Mouse (Mus musculus) cerebellum, adult 2 months (tissue): ENCODE measurements around the gene Lyg1. TPM values are rescaled to one million over a fixed set of nuclear protein-coding genes. Genes with fewer than 3 reads are reported as not detected.
A peak's percentile ranks its signal among the peaks of the same experiment; 100 is the strongest.

Experiments used
- DNase-seq, 2 experiments: peaks; one replicate each; pipeline ENCODE4 v3.0.0; 2021
- H3K27ac ChIP-seq: fragments of 200-500 bp; 2 replicates; pipeline ENCODE4 v1.5.1; 2012; ENCODE audit warnings: low read length, control low read depth, inconsistent platforms; ENCODE audit not compliant: insufficient read depth
- H3K27me3 ChIP-seq: fragments of 200-500 bp; 2 replicates; pipeline ENCODE4 v1.6.1; 2012; ENCODE audit warnings: inconsistent platforms, mild to moderate bottlenecking, low read length, moderate library complexity; ENCODE audit not compliant: control insufficient read depth, insufficient read depth
- H3K4me1 ChIP-seq: fragments of 200-500 bp; 2 replicates; pipeline ENCODE4 v1.6.1; 2011; ENCODE audit warnings: low read length; ENCODE audit not compliant: control insufficient read depth, insufficient read depth
- H3K4me3 ChIP-seq: fragments of 200-500 bp; replicated peaks from 2 replicates; pipeline ENCODE3; 2011; ENCODE audit warnings: mild to moderate bottlenecking, low read depth, low read length, control low read depth; ENCODE audit not compliant: insufficient read depth
- CTCF ChIP-seq: fragments of 200-500 bp; IDR thresholded peaks from 2 replicates; pipeline ENCODE4 v1.5.1; 2011; ENCODE audit warnings: low read depth, mild to moderate bottlenecking, control low read depth, low read length, moderate library complexity, borderline replicate concordance; ENCODE audit not compliant: insufficient read depth
- POLR2A ChIP-seq: fragments of 200-500 bp; IDR thresholded peaks from 2 replicates; pipeline ENCODE4 v1.6.1; 2011; ENCODE audit warnings: low read length, control low read depth, borderline replicate concordance; ENCODE audit not compliant: insufficient read depth
- WGBS: fragments of 180-500 bp; shearing (Covaris S2); methylation state at CpG from one replicate; pipeline ENCODE4 v1.1.7; 2018; 5-methylcytosine and 5-hydroxymethylcytosine counted together
- polyA plus RNA-seq: library from polyadenylated mRNA; depleted of rRNA; stranded (reverse); fragments of >200 nt; gene quantifications from 2 replicates; pipeline ENCODE4 v1.2.3, GENCODE M21; 2012; rRNA removed

Gene Lyg1
- not detected in 2 replicates for polyA plus RNA-seq

GRCm38 (mm10) chr1:37957659-37958058 is at the start of gene Lyg1:
Gene Lyg1, minus strand, starts transcription at chr1:37957759.
- no peak within 1 kb of the TSS for H3K27ac ChIP-seq
- no peak for TF ChIP-seq CTCF
- 81% methylated on average over 5 of the region's 5 CpGs for WGBS

GRCm38 (mm10) chr1:38006741-38007140 is 49.2 kb upstream of the Lyg1 start:
- Histone ChIP-seq H3K4me1 (peaks cover 2% of the 10 kb centered on the region), H3K27me3 (no peaks in the 10 kb centered on the region), H3K27ac (no peak overlapping the region), H3K4me3 (no peak overlapping the region)
- WGBS: 50% methylated on average over 3 of the region's 3 CpGs
- TF ChIP-seq POLR2A (no peak), CTCF (no peak)
- no peak for DNase-seq

More at GRCm38 (mm10) chr1:37957659-37958058, at the start of gene Lyg1:
- no peak for DNase-seq
- Histone ChIP-seq H3K4me1 (no peaks in the 10 kb centered on the region), H3K27me3 (no peaks in the 10 kb centered on the region), H3K4me3 (no peak within 1 kb of the TSS)

- no peaks in the 10 kb centered on the region for H3K27me3 ChIP-seq
- no peaks in the 10 kb centered on the region for H3K4me1 ChIP-seq
- no peak overlapping the region for H3K4me3 ChIP-seq
- H3K27ac ChIP-seq: no peak overlapping the region
- 59% methylated on average over 3 of the region's 3 CpGs for WGBS
- no peak for TF ChIP-seq CTCF
- no peak for TF ChIP-seq POLR2A
- DNase-seq: no peak
These were observed 45.5 kb upstream of the Lyg1 start for GRCm38 (mm10) chr1:38003046-38003445.

GRCm38 (mm10) chr1:38001956-38002355 is 44.4 kb upstream of the Lyg1 start:
- TF ChIP-seq POLR2A: no peak
- no peak for TF ChIP-seq CTCF
- no peak for DNase-seq
- H3K4me3 ChIP-seq: no peak overlapping the region
- no peaks in the 10 kb centered on the region for H3K4me1 ChIP-seq
- H3K27me3 ChIP-seq: no peaks in the 10 kb centered on the region
- no peak overlapping the region for H3K27ac ChIP-seq
- WGBS: 91% methylated on average over 9 of the region's 9 CpGs

- no peak overlapping the region for H3K4me3 ChIP-seq
- H3K27me3 ChIP-seq: no peaks in the 10 kb centered on the region
- no peak overlapping the region for H3K27ac ChIP-seq
- WGBS: 88% methylated on average over 8 of the region's 8 CpGs
- no peaks in the 10 kb centered on the region for H3K4me1 ChIP-seq
- no peak for DNase-seq
- no peak for TF ChIP-seq CTCF
- TF ChIP-seq POLR2A: no peak
These were observed 43.3 kb upstream of the Lyg1 start for GRCm38 (mm10) chr1:38000844-38001243.

- WGBS: 64% methylated on average over 3 of the region's 3 CpGs
- no peak overlapping the region for H3K4me3 ChIP-seq
- TF ChIP-seq POLR2A (no peak), CTCF (no peak)
- no peak overlapping the region for H3K27ac ChIP-seq
- no peaks in the 10 kb centered on the region for H3K27me3 ChIP-seq
- DNase-seq: no peak
- no peaks in the 10 kb centered on the region for H3K4me1 ChIP-seq
These were observed 42.0 kb upstream of the Lyg1 start for GRCm38 (mm10) chr1:37999552-37999951.

DNA sequence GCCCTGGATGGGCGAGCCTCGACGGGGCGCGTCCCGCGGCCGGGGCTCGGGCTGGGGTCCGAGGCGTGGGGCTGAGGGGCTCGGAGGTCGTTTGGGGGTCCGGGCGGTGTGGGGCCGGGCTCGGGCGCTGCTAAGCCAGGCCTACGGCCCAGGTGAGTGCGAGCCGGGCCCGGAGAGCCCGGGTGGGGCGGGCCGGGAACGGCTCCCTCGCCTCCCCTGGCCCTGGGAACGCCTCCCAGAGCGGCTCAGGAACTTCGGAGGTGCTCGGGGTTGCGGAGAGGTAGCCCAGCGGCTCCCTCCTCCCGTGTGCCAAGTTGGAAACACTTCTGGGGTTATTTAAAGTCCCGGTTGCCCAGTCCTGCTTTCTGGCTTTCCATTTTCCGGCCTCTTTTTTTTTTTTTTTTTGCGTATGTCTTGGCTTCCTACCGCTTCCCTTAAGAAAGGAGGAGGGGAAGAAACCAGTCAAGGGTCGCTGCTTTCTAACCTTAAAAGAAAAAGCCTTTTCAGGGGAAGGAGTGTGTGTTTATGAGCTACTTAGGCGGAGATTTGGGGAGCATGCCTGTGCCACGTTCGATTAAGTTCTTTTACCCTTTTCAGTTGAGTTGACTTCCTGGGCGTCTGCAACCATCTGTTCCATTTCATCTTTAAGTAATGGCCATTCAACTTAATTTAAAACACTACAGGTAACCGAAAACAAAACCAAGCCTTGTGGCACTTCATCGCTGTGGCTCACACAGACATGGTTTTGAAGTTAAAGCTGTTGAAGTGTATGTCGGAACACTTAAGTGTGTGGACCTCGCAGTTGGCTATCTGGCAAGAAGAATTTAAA is 41.0 kb upstream of the Lyg1 start:
- peak overlapping the region; percentile 70 for H3K4me3 ChIP-seq
- no peak for TF ChIP-seq POLR2A
- no peak for TF ChIP-seq CTCF
- 1% methylated on average over 47 of the region's 47 CpGs for WGBS
- H3K27ac ChIP-seq: peak overlapping the region; percentile 51; the same call in 1 of the 2 replicates
- no peak for DNase-seq
- H3K27me3 ChIP-seq: no peaks in the 10 kb centered on the region
- no peaks in the 10 kb centered on the region for H3K4me1 ChIP-seq

DNA sequence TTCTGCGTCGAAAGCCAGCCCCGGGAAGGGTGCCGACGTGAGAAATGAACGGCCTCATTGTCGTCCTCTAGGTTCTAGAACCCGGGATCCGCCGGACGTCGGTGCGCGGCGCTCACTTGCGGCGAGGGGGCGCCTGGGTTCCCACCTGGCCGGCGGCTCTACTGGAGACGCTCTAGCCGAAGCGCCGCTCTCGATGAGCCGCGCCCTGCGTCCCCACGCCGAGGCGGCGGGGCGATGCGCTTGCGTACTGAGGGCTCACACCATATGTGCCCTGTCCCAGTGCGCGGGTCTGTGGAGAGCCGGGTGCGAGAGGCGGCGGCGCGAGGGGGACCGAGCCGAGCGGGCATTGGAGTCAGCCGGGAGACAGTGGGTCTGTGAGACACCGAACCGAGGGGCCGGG is 40.3 kb upstream of the Lyg1 start, which contains the start of the genes Txndc9 and Eif5b:
Gene Txndc9, minus strand, starts transcription at position 27 of the 400 bp plus-strand sequence.
Gene Eif5b, plus strand, starts transcription at position 144 of the 400 bp plus-strand sequence.
- Histone ChIP-seq H3K27ac (peak within 1 kb of the TSS; percentile 84), H3K4me3 (peak within 1 kb of the TSS; percentile 90), H3K27me3 (no peaks in the 10 kb centered on the region), H3K4me1 (no peaks in the 10 kb centered on the region)
- under 1% methylated on average over 50 of the region's 50 CpGs for WGBS
- TF ChIP-seq CTCF (peak; percentile 49; the same call in 1 of the 2 replicates), POLR2A (peak; percentile 57)
- peak; percentile 96 to 97 for DNase-seq
